Mouse (Mus musculus) CH12.LX (cell line): Measurements from ENCODE around the gene Elk3. TPM values are rescaled to one million over a fixed set of nuclear protein-coding genes. Genes with fewer than 3 reads are reported as not detected.

Experiments
- DNase-seq: peaks from one replicate; pipeline ENCODE4 v3.0.0-alpha.2; 2013; ENCODE audit errors: extremely low read depth
- H3K27ac ChIP-seq: 2 replicates; pipeline ENCODE4 v1.5.1; 2012; ENCODE audit warnings: low read depth, mild to moderate bottlenecking, control low read depth, moderate library complexity; ENCODE audit not compliant: insufficient read depth
- H3K27me3 ChIP-seq: replicated peaks from 2 replicates; pipeline ENCODE3; 2012; ENCODE audit warnings: inconsistent platforms
- H3K36me3 ChIP-seq, 2 experiments: replicated peaks in 1 of 2; 2 replicates each; pipeline versions ENCODE3 to v1.6.1; 2012; ENCODE audit warnings: inconsistent platforms in 1 of 2, low read length in 1 of 2, mild to moderate bottlenecking in 1 of 2, mixed read lengths in 1 of 2, moderate library complexity in 1 of 2; ENCODE audit not compliant: control insufficient read depth in 1 of 2, insufficient read depth in 1 of 2
- H3K4me1 ChIP-seq, 2 experiments: 2 replicates each; pipeline ENCODE4 v1.6.1; 2012; ENCODE audit warnings: inconsistent platforms in 1 of 2, moderate library complexity in 1 of 2; ENCODE audit not compliant: insufficient read depth in 2 of 2, control insufficient read depth in 1 of 2
- H3K4me2 ChIP-seq: 2 replicates; pipeline ENCODE4 v1.6.1; 2012; ENCODE audit warnings: low read depth, mild to moderate bottlenecking, control low read depth; ENCODE audit not compliant: poor library complexity, insufficient read depth, severe bottlenecking
- H3K4me3 ChIP-seq, 3 experiments: fragments of 150-350 bp in 1 of 3; sonication (generic) in 1 of 3; replicated peaks in 1 of 3; 2 replicates each; pipeline versions ENCODE3 to v1.5.1; 2011 to 2012; ENCODE audit warnings: low read depth in 2 of 3, low read length in 2 of 3, mild to moderate bottlenecking in 2 of 3, moderate library complexity in 2 of 3, control low read depth in 1 of 3, improper control_type of control experiment in 1 of 3, inconsistent platforms in 1 of 3, mixed read lengths in 1 of 3; ENCODE audit not compliant: poor library complexity in 1 of 3
- H3K79me2 ChIP-seq: replicated peaks from 2 replicates; pipeline ENCODE4 v1.6.1; 2012; ENCODE audit warnings: mild to moderate bottlenecking, moderate library complexity; ENCODE audit not compliant: control insufficient read depth, poor library complexity, insufficient read depth, severe bottlenecking; ENCODE audit errors: extremely low read depth
- H3K9ac ChIP-seq: 2 replicates; pipeline ENCODE4 v1.6.1; 2012; ENCODE audit warnings: low read depth, mild to moderate bottlenecking, control low read depth, moderate library complexity; ENCODE audit not compliant: insufficient read depth
- H3K9me3 ChIP-seq: replicated peaks from 2 replicates; pipeline ENCODE3; 2012; ENCODE audit warnings: low read length, inconsistent platforms, mixed read lengths
- BHLHE40 ChIP-seq: IDR thresholded peaks from 2 replicates; pipeline ENCODE4 v1.6.1; 2011; ENCODE audit warnings: mild to moderate bottlenecking, low read depth, low read length, improper control_type of control experiment
- CHD2 ChIP-seq: IDR thresholded peaks from 2 replicates; pipeline ENCODE4 v1.6.1; 2011; ENCODE audit warnings: low read length, improper control_type of control experiment
- E2F4 ChIP-seq: IDR thresholded peaks from 2 replicates; pipeline ENCODE4 v1.6.1; 2011; ENCODE audit warnings: low read depth, low read length, improper control_type of control experiment; ENCODE audit not compliant: insufficient replicate concordance
- ELF1 ChIP-seq: IDR thresholded peaks from 2 replicates; pipeline ENCODE4 v1.6.1; 2014; ENCODE audit warnings: low read depth, mild to moderate bottlenecking, inconsistent platforms, low read length, improper control_type of control experiment
- ETS1 ChIP-seq: conservative IDR thresholded peaks from 2 replicates; pipeline ENCODE4 v1.6.1; 2012; ENCODE audit warnings: low read depth, mild to moderate bottlenecking, inconsistent platforms, low read length, improper control_type of control experiment, moderate library complexity
- IRF4 ChIP-seq: IDR thresholded peaks from 2 replicates; pipeline ENCODE4 v1.6.1; 2014; ENCODE audit warnings: low read depth, mild to moderate bottlenecking, inconsistent platforms, low read length, improper control_type of control experiment
- JUN ChIP-seq: IDR thresholded peaks from 2 replicates; pipeline ENCODE4 v1.6.1; 2011; ENCODE audit warnings: low read depth, mild to moderate bottlenecking, low read length, improper control_type of control experiment, moderate library complexity; ENCODE audit not compliant: insufficient read depth
- JUND ChIP-seq: conservative IDR thresholded peaks from 2 replicates; pipeline ENCODE4 v1.6.1; 2011; ENCODE audit warnings: low read depth, low read length, improper control_type of control experiment
- KAT2A ChIP-seq: IDR thresholded peaks from 2 replicates; pipeline ENCODE4 v1.6.1; 2012; ENCODE audit warnings: low read length, improper control_type of control experiment, inconsistent platforms; ENCODE audit not compliant: insufficient replicate concordance
- MAFK ChIP-seq: IDR thresholded peaks from 2 replicates; pipeline ENCODE4 v1.6.1; 2011; ENCODE audit warnings: low read length, improper control_type of control experiment; ENCODE audit not compliant: insufficient replicate concordance
- MAX ChIP-seq: IDR thresholded peaks from 2 replicates; pipeline ENCODE4 v1.6.1; 2011; ENCODE audit warnings: low read length, improper control_type of control experiment
- MAZ ChIP-seq: IDR thresholded peaks from 2 replicates; pipeline ENCODE4 v1.6.1; 2012; ENCODE audit warnings: low read depth, mild to moderate bottlenecking, inconsistent platforms, low read length, improper control_type of control experiment, moderate library complexity
- MEF2A ChIP-seq: IDR thresholded peaks from 2 replicates; pipeline ENCODE4 v1.6.1; 2014; ENCODE audit warnings: low read depth, mild to moderate bottlenecking, inconsistent platforms, low read length, improper control_type of control experiment, borderline replicate concordance
- MXI1 ChIP-seq: IDR thresholded peaks from 2 replicates; pipeline ENCODE4 v1.6.1; 2011; ENCODE audit warnings: mild to moderate bottlenecking, low read depth, low read length, improper control_type of control experiment
- MYC ChIP-seq: IDR thresholded peaks from 2 replicates; pipeline ENCODE4 v1.6.1; 2011; ENCODE audit warnings: low read depth, mild to moderate bottlenecking, improper control_type of control experiment, low read length
- NELFE ChIP-seq: IDR thresholded peaks from 2 replicates; pipeline ENCODE4 v1.6.1; 2011; ENCODE audit warnings: low read depth, low read length, improper control_type of control experiment
- NRF1 ChIP-seq: IDR thresholded peaks from 2 replicates; pipeline ENCODE4 v1.6.1; 2014; ENCODE audit warnings: low read depth, mild to moderate bottlenecking, inconsistent platforms, low read length, improper control_type of control experiment, moderate library complexity
- PAX5 ChIP-seq: IDR thresholded peaks from 2 replicates; pipeline ENCODE4 v1.6.1; 2012; ENCODE audit warnings: low read length, inconsistent platforms, mixed read lengths
- POLR2AphosphoS2 ChIP-seq: IDR thresholded peaks from 2 replicates; pipeline ENCODE4 v1.6.1; 2011; ENCODE audit warnings: low read depth, low read length, improper control_type of control experiment
- RCOR1 ChIP-seq: conservative IDR thresholded peaks from 2 replicates; pipeline ENCODE4 v1.6.1; 2012; ENCODE audit warnings: low read depth, mild to moderate bottlenecking, inconsistent platforms, low read length, improper control_type of control experiment
- SIN3A ChIP-seq: IDR thresholded peaks from 2 replicates; pipeline ENCODE4 v1.6.1; 2012; ENCODE audit warnings: low read length, improper control_type of control experiment, inconsistent platforms
- SMC3 ChIP-seq: IDR thresholded peaks from 2 replicates; pipeline ENCODE4 v1.6.1; 2011; ENCODE audit warnings: low read depth, low read length, improper control_type of control experiment
- TBP ChIP-seq: conservative IDR thresholded peaks from 2 replicates; pipeline ENCODE4 v1.6.1; 2011; ENCODE audit warnings: low read depth, low read length, improper control_type of control experiment
- TCF12 ChIP-seq: IDR thresholded peaks from 2 replicates; pipeline ENCODE4 v1.6.1; 2014; ENCODE audit warnings: low read depth, mild to moderate bottlenecking, inconsistent platforms, low read length, improper control_type of control experiment
- UBTF ChIP-seq: IDR thresholded peaks from 2 replicates; pipeline ENCODE4 v1.6.1; 2012; ENCODE audit warnings: low read depth, mild to moderate bottlenecking, inconsistent platforms, low read length, improper control_type of control experiment, moderate library complexity
- USF1 ChIP-seq: IDR thresholded peaks from 2 replicates; pipeline ENCODE4 v1.6.1; 2014; ENCODE audit warnings: low read depth, mild to moderate bottlenecking, inconsistent platforms, low read length, improper control_type of control experiment
- ZNF384 ChIP-seq: IDR thresholded peaks from 2 replicates; pipeline ENCODE4 v1.6.1; 2012; ENCODE audit warnings: low read depth, low read length, improper control_type of control experiment, inconsistent platforms
- dilution Hi-C: fragments of 300-500 bp; cut with MboI; formaldehyde crosslinking; loops from 2 replicates; pipeline ENCODE4 v1.14.3; 2020; ENCODE audit warnings: low sequenced_read_pairs; ENCODE audit not compliant: extremely low pct_unique_long_range_greater_than_20kb, extremely low pct_ligation_motif_present
- in situ Hi-C: fragments of 300-500 bp; cut with MboI; formaldehyde crosslinking; loops from 3 replicates; pipeline ENCODE4 v1.14.3; 2019; ENCODE audit warnings: low sequenced_read_pairs, low pct_ligation_motif_present, low pct_unique_long_range_greater_than_20kb, mixed read lengths
- polyA plus RNA-seq: library from polyadenylated mRNA; unstranded; fragments of >175 nt; gene quantifications from 2 replicates; pipeline ENCODE4 v1.2.1, GENCODE M21; 2012; ENCODE audit warnings: low read depth; ENCODE audit not compliant: insufficient read length
- total RNA-seq, 2 experiments: library from RNA; depleted of rRNA; stranded (reverse); fragments of 300-350 nt in 1 of 2; fragments of >200 nt in 1 of 2; gene quantifications; 2 replicates each; pipeline ENCODE4 v1.2.3; 2012 to 2014

Elk3 gene
- total and polyA plus RNA-seq, 3 experiments, result 20.1 to 37.0 (median 25.8) TPM

DNA sequence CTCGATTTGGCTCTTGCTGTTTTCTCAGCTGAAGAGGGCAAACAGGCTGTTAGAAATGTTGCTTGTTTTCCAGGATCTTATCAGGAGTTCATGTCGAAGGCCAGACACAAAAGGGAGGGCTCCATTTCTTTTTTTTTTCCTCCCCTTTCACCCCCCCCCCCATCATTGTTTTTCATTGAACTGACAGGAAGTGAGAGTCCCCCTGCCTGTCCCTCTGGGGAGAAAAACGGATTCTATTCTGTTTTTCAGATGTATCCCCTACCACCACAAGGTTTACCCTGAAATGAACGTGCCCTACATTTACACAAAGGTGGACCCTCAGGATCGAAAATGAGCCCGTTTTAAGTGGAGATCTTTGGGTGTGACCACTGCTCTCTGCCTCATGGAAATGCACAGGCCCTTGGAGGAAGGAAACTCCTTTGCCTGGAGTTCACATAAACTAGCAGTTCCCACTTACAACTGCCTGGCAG is 25.6 kb upstream of the Elk3 start:
- peaks cover 12% of the 10 kb centered on the region; the same call in 1 of the 2 replicates for H3K79me2 ChIP-seq
- H3K4me1 ChIP-seq, result peaks cover 33 to 60% of the 10 kb centered on the region in 2 experiments
- no peaks in the 10 kb centered on the region for H3K27me3 ChIP-seq
- H3K4me2 ChIP-seq, result peak overlapping the region; percentile 52
- H3K4me3 ChIP-seq, result peak overlapping the region in 2 of 3 experiments; percentile 49 to 59
- dilution Hi-C loops (no loop called here), in situ Hi-C loops (no loop called here)
- no peak for DNase-seq
- H3K36me3 ChIP-seq, result no peaks in the 10 kb centered on the region
- H3K27ac ChIP-seq, result peak overlapping the region; percentile 96
- H3K9me3 ChIP-seq, result no peaks in the 10 kb centered on the region
- peak overlapping the region; percentile 97 for H3K9ac ChIP-seq
- TF ChIP-seq NELFE (no peak), IRF4 (peak; percentile 58; the same call in 1 of the 2 replicates), MYC (no peak), POLR2AphosphoS2 (no peak), ZNF384 (peak; percentile 79), MXI1 (peak; percentile 29; the same call in 1 of the 2 replicates), ETS1 (no peak; the same call in 1 of the 2 replicates), CHD2 (no peak), BHLHE40 (peak; percentile 66), MAZ (0 out of 2 replicates have a peak, but pooled peaks have one; percentile 44), RCOR1 (no peak), TCF12 (0 out of 2 replicates have a peak, but pooled peaks have one; percentile 12), TBP (0 out of 2 replicates have a peak, but pooled peaks have one; percentile 18)

DNA sequence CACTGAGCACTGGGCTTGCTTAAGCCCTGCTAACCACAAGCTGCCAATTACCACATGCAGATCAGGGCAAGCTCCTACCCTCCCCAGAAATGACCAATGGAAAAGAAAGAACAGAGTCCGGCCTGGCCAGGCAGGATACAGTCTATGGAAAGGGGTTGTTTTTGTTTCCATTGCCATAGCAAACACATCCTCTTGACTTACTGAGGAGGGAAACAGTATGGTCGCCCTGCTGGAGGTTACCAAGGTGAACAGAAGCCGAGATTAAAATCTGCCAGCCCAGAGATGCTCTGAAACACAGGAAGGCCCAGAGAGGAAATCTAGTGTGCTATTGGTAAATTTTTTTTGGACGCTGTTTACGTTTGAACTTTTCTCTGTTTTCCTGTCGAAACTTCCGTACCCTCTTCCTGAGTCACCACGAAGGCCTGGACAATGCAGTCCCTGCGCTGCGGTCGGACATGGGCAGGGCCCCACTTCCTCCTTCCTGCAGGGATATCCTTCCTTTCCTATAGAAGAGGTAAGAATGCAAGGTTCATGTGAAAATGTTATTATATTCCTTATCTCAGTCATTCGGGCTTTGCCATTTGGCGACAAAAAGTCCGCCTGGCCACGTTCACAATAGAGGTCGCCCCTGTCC is 25.0 kb upstream of the Elk3 start:
- DNase-seq, result no peak
- dilution Hi-C loops, result no loop called here
- Histone ChIP-seq H3K4me3 (peak overlapping the region in 2 of 3 experiments; percentile 49 to 59), H3K79me2 (peaks cover 12% of the 10 kb centered on the region; the same call in 1 of the 2 replicates), H3K4me1 (peaks cover 28 to 57% of the 10 kb centered on the region in 2 experiments), H3K36me3 (no peaks in the 10 kb centered on the region), H3K4me2 (peak overlapping the region; percentile 52), H3K27me3 (no peaks in the 10 kb centered on the region), H3K27ac (peak overlapping the region; percentile 96), H3K9me3 (no peaks in the 10 kb centered on the region), H3K9ac (peak overlapping the region; percentile 97)
- in situ Hi-C loops, result no loop called here
- TF ChIP-seq BHLHE40 (0 out of 2 replicates have a peak, but pooled peaks have one; percentile 11), RCOR1 (no peak), MXI1 (0 out of 2 replicates have a peak, but pooled peaks have one; percentile 39), ELF1 (peak; percentile 51; the same call in 1 of the 2 replicates), TBP (0 out of 2 replicates have a peak, but pooled peaks have one; percentile 6), JUN (no peak), MAFK (no peak), MEF2A (peak; percentile 47; the same call in 1 of the 2 replicates), MAZ (peak; percentile 52; the same call in 1 of the 2 replicates), KAT2A (no peak), JUND (no peak), USF1 (no peak), E2F4 (no peak), CHD2 (peak; percentile 26; the same call in 1 of the 2 replicates), MAX (0 out of 2 replicates have a peak, but pooled peaks have one; percentile 32), SIN3A (peak; percentile 65), NELFE (no peak), ZNF384 (no peak), NRF1 (no peak), ETS1 (peak; percentile 34; the same call in 1 of the 2 replicates), MYC (0 out of 2 replicates have a peak, but pooled peaks have one; percentile 44), UBTF (no peak), SMC3 (no peak), PAX5 (no peak), POLR2AphosphoS2 (no peak), IRF4 (peak; percentile 28; the same call in 1 of the 2 replicates)
